Mouse (Mus musculus) lung, postnatal 36 days (tissue): ENCODE data around the gene Tas2r134.

Source experiments
- DNase-seq: peaks from one replicate; pipeline ENCODE4 v3.0.0; 2022; ENCODE audit warnings: mixed read lengths

Tas2r134 gene

DNA sequence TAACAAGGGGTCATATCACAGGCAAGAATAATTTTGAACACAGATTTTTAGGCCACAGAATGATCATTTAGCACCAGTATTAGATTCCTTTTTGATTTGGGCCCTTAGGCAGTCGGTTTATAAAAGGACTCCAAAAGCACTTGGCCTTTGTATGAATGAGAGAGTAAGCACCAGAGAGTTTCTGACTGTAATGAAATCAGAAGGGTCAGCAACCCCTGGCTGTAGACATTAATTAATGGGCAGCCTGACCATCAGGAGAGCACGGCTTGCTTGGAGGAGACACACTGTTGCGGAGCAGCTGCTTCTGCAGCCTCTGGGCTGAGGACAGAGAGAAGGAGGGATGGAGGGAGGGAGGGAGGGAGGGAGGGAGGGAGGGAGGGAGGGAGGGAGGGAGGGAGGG lies 30.4 kb downstream of the Tas2r134 start:
- peak; percentile 31 for DNase-seq

DNA sequence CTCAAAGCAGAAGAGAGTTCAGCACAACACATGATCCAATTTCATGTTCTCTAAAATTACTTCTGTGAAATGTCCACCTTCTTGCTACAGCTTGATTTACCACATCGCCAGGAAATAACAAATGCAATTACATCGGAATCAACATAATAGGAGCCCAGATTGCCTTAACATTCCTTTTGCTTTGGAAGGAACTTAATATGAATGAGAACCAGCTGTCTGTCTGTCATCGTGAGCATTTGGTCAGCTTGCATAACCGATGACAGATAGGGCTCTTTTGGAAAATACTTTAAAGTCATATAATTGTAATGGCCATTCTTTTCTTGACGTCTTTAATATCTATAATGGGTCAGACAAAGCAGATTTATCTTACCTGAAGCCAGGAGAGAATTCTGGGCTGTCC lies 31.0 kb downstream of the Tas2r134 start:
- DNase-seq: peak; percentile 37

DNA sequence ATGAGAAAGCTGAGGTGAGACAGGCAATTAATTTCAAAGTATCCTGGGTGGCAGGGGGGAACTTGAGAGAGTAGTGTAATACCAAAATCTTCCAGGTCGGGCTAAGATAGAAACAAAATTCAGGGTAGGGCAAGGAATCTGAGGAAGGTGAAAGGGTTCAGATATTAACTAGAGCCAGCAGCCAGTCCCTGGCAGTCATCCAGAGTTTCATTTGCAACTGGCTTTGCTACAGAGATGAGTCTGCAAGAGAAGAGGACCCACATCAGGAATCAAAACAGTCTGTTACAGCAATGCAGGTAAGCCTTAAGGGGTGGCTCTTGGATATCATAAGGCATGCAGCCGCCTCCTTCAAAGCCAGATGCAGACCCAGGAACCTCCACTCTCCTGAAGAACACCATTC lies 47.0 kb downstream of the Tas2r134 start:
- no peak for DNase-seq
